Mouse (Mus musculus): ENCODE measurements around the gene Stkld1. TPM values are rescaled to one million over a fixed set of nuclear protein-coding genes. Genes with fewer than 3 reads are reported as not detected.

Stkld1 gene
- polyA plus RNA-seq, 1 experiment from 2014 or later: 0.36 TPM

GRCm38 (mm10) chr2:26927745-26928476 is 5.9 kb upstream of the Stkld1 start:
- no peak for DNase-seq (ENCODE audit: low spot score)
- no peaks in the 10 kb centered on the region for H3K9me3 ChIP-seq
- peaks cover 89% of the 10 kb centered on the region for H3K36me3 ChIP-seq
- H3K27ac ChIP-seq: no peak overlapping the region
- peaks cover 30% of the 10 kb centered on the region for H3K4me1 ChIP-seq
- H3K27me3 ChIP-seq (ENCODE audit: insufficient read depth, poor library complexity, severe bottlenecking): no peaks in the 10 kb centered on the region
- 83% methylated on average over 6 of the region's 6 CpGs for WGBS
- H3K4me3 ChIP-seq: no peak overlapping the region

GRCm38 (mm10) chr2:26930390-26930789 is 3.5 kb upstream of the Stkld1 start:
- no peaks in the 10 kb centered on the region for H3K27me3 ChIP-seq (ENCODE audit: insufficient read depth, poor library complexity, severe bottlenecking)
- DNase-seq (ENCODE audit: low spot score): no peak
- no peaks in the 10 kb centered on the region for H3K9me3 ChIP-seq
- 62% methylated on average over 1 of the region's 1 CpGs for WGBS
- peaks cover 64% of the 10 kb centered on the region for H3K36me3 ChIP-seq
- peaks cover 35% of the 10 kb centered on the region for H3K4me1 ChIP-seq
- H3K4me3 ChIP-seq: no peak overlapping the region
- no peak overlapping the region for H3K27ac ChIP-seq

GRCm38 (mm10) chr2:26932473-26933303 is 1.2 kb upstream of the Stkld1 start:
- no peaks in the 10 kb centered on the region for H3K27me3 ChIP-seq (ENCODE audit: insufficient read depth, poor library complexity, severe bottlenecking)
- peak overlapping the region; percentile 97 for H3K4me3 ChIP-seq
- peaks cover 41% of the 10 kb centered on the region for H3K36me3 ChIP-seq
- 1% methylated on average over 46 of the region's 49 CpGs for WGBS
- H3K9me3 ChIP-seq: no peaks in the 10 kb centered on the region
- peaks cover 35% of the 10 kb centered on the region for H3K4me1 ChIP-seq
- DNase-seq (ENCODE audit: low spot score): peak; percentile 83
- H3K27ac ChIP-seq: peak overlapping the region; percentile 95

- Histone ChIP-seq H3K27me3 (ENCODE audit: insufficient read depth, poor library complexity, severe bottlenecking) (no peaks in the 10 kb centered on the region), H3K36me3 (peaks cover 15% of the 10 kb centered on the region), H3K4me1 (peaks cover 24% of the 10 kb centered on the region), H3K27ac (no peak overlapping the region), H3K4me3 (no peak overlapping the region), H3K9me3 (no peaks in the 10 kb centered on the region)
- DNase-seq (ENCODE audit: low spot score): no peak
- 92% methylated on average over 2 of the region's 2 CpGs for WGBS
Measured at GRCm38 (mm10) chr2:26935286-26935685, 1.4 kb downstream of the Stkld1 start.

- H3K36me3 ChIP-seq: 0 out of 2 replicates have a peak, but pooled peaks cover 4% of the 10 kb centered on the region
- H3K9me3 ChIP-seq: no peaks in the 10 kb centered on the region
- DNase-seq (ENCODE audit: low spot score): no peak
- H3K4me3 ChIP-seq: no peak overlapping the region
- H3K4me1 ChIP-seq: peaks cover 12% of the 10 kb centered on the region; the same call in 1 of the 2 replicates
- no peak overlapping the region for H3K27ac ChIP-seq
- no peaks in the 10 kb centered on the region for H3K27me3 ChIP-seq (ENCODE audit: insufficient read depth, poor library complexity, severe bottlenecking)
- WGBS: 41% methylated on average over 1 of the region's 1 CpGs
Measured at GRCm38 (mm10) chr2:26936425-26936824, 2.6 kb downstream of the Stkld1 start.

GRCm38 (mm10) chr2:26941539-26941938 is 7.7 kb downstream of the Stkld1 start:
- H3K9me3 ChIP-seq: no peaks in the 10 kb centered on the region
- no peaks in the 10 kb centered on the region for H3K4me1 ChIP-seq
- DNase-seq (ENCODE audit: low spot score): no peak
- H3K4me3 ChIP-seq: no peak overlapping the region
- 39% methylated on average over 5 of the region's 5 CpGs for WGBS
- no peaks in the 10 kb centered on the region for H3K36me3 ChIP-seq
- H3K27ac ChIP-seq: no peak overlapping the region
- H3K27me3 ChIP-seq (ENCODE audit: insufficient read depth, poor library complexity, severe bottlenecking): no peaks in the 10 kb centered on the region

- Histone ChIP-seq H3K27ac (no peak overlapping the region), H3K36me3 (peaks cover 6% of the 10 kb centered on the region; the same call in 1 of the 2 replicates), H3K4me1 (no peaks in the 10 kb centered on the region), H3K9me3 (no peaks in the 10 kb centered on the region), H3K27me3 (ENCODE audit: insufficient read depth, poor library complexity, severe bottlenecking) (no peaks in the 10 kb centered on the region), H3K4me3 (no peak overlapping the region)
- 81% methylated on average over 3 of the region's 3 CpGs for WGBS
- DNase-seq (ENCODE audit: low spot score): no peak
Measured at GRCm38 (mm10) chr2:26943253-26943652, 9.4 kb downstream of the Stkld1 start.

- H3K9me3 ChIP-seq: no peaks in the 10 kb centered on the region
- no peak overlapping the region for H3K27ac ChIP-seq
- no peak for DNase-seq (ENCODE audit: low spot score)
- H3K4me1 ChIP-seq: no peaks in the 10 kb centered on the region
- H3K27me3 ChIP-seq (ENCODE audit: insufficient read depth, poor library complexity, severe bottlenecking): no peaks in the 10 kb centered on the region
- H3K4me3 ChIP-seq: no peak overlapping the region
- 89% methylated on average over 2 of the region's 2 CpGs for WGBS
- H3K36me3 ChIP-seq: peaks cover 69% of the 10 kb centered on the region
Measured at GRCm38 (mm10) chr2:26950411-26950810, 16.6 kb downstream of the Stkld1 start.

- 88% methylated on average over 8 of the region's 8 CpGs for WGBS
- H3K4me3 ChIP-seq: no peak overlapping the region
- H3K36me3 ChIP-seq: peaks cover 79% of the 10 kb centered on the region
- DNase-seq (ENCODE audit: low spot score): no peak
- no peaks in the 10 kb centered on the region for H3K4me1 ChIP-seq
- H3K27me3 ChIP-seq (ENCODE audit: insufficient read depth, poor library complexity, severe bottlenecking): no peaks in the 10 kb centered on the region
- H3K27ac ChIP-seq: no peak overlapping the region
- no peaks in the 10 kb centered on the region for H3K9me3 ChIP-seq
Measured at GRCm38 (mm10) chr2:26951346-26951905, 17.6 kb downstream of the Stkld1 start.

- 87% methylated on average over 4 of the region's 4 CpGs for WGBS
- DNase-seq (ENCODE audit: low spot score): no peak
- Histone ChIP-seq H3K27me3 (ENCODE audit: insufficient read depth, poor library complexity, severe bottlenecking) (no peaks in the 10 kb centered on the region), H3K27ac (no peak overlapping the region), H3K4me3 (no peak overlapping the region), H3K4me1 (no peaks in the 10 kb centered on the region), H3K36me3 (peaks cover 87% of the 10 kb centered on the region), H3K9me3 (no peaks in the 10 kb centered on the region)
Measured at GRCm38 (mm10) chr2:26952193-26952592, 18.3 kb downstream of the Stkld1 start.

GRCm38 (mm10) chr2:26952866-26953265 is 19.0 kb downstream of the Stkld1 start:
- Histone ChIP-seq H3K27me3 (ENCODE audit: insufficient read depth, poor library complexity, severe bottlenecking) (no peaks in the 10 kb centered on the region), H3K9me3 (no peaks in the 10 kb centered on the region), H3K4me1 (no peaks in the 10 kb centered on the region), H3K27ac (no peak overlapping the region), H3K4me3 (no peak overlapping the region), H3K36me3 (peaks cover 91% of the 10 kb centered on the region)
- no peak for DNase-seq (ENCODE audit: low spot score)
- WGBS: 88% methylated on average over 8 of the region's 8 CpGs

- no peaks in the 10 kb centered on the region for H3K27me3 ChIP-seq (ENCODE audit: insufficient read depth, poor library complexity, severe bottlenecking)
- no peak overlapping the region for H3K4me3 ChIP-seq
- H3K27ac ChIP-seq: no peak overlapping the region
- whole genome bisulfite sequencing: 92% methylated on average over 2 of the region's 2 CpGs
- H3K9me3 ChIP-seq: no peaks in the 10 kb centered on the region
- no peaks in the 10 kb centered on the region for H3K4me1 ChIP-seq
- DNase-seq (ENCODE audit: low spot score): no peak
- peaks cover 93% of the 10 kb centered on the region for H3K36me3 ChIP-seq
Measured at GRCm38 (mm10) chr2:26954735-26955395, 21.0 kb downstream of the Stkld1 start.
